Mouse (Mus musculus) forebrain, embryonic 10.5 days (tissue): ENCODE measurements around the gene Tnfaip8l2. TPM values are rescaled to one million over a fixed set of nuclear protein-coding genes. Genes with fewer than 3 reads are reported as not detected.

Source experiments
- DNase-seq: peaks from one replicate; pipeline ENCODE4 v3.0.0-alpha.2; 2017; ENCODE audit warnings: low spot score; ENCODE audit errors: extremely low spot score
- H3K27ac ChIP-seq: fragments of 300-500 bp; sonication (generic); 2 replicates; pipeline ENCODE4 v1.5.1; 2016; ENCODE audit warnings: mild to moderate bottlenecking
- H3K27me3 ChIP-seq: fragments of 300-500 bp; sonication (generic); 2 replicates; pipeline ENCODE4 v1.6.1; 2016; ENCODE audit warnings: mild to moderate bottlenecking; ENCODE audit not compliant: poor library complexity, severe bottlenecking
- H3K36me3 ChIP-seq: fragments of 300-500 bp; sonication (generic); replicated peaks from 2 replicates; pipeline ENCODE4 v1.6.1; 2016; ENCODE audit warnings: mild to moderate bottlenecking, moderate library complexity
- H3K4me1 ChIP-seq: fragments of 300-500 bp; sonication (generic); 2 replicates; pipeline ENCODE4 v1.6.1; 2016
- H3K4me3 ChIP-seq: fragments of 300-500 bp; sonication (generic); 2 replicates; pipeline ENCODE4 v1.5.1; 2016; ENCODE audit warnings: mild to moderate bottlenecking, moderate library complexity
- H3K9me3 ChIP-seq: fragments of 300-500 bp; sonication (generic); 2 replicates; pipeline ENCODE4 v1.6.1; 2016; ENCODE audit warnings: mild to moderate bottlenecking, moderate library complexity
- WGBS: fragments of 180-500 bp; shearing (Covaris S2); methylation state at CpG from one replicate; pipeline ENCODE4 v1.1.7; 2016; 5-methylcytosine and 5-hydroxymethylcytosine counted together
- microRNA-seq: library from miRNA; unstranded; fragments of <30 nt; microRNA quantifications from one replicate; pipeline ENCODE4, GENCODE M21; 2017
- polyA plus RNA-seq: library from polyadenylated mRNA; unstranded; fragments of >200 nt; fragmentation: Nextera tagmentation; extraction: Ambion mirVana; gene quantifications from 2 replicates; pipeline ENCODE4 v1.2.1, GENCODE M21; 2016

The Tnfaip8l2 gene
- polyA plus RNA-seq, 1 experiment from 2014 or later = 1.5 TPM

- H3K36me3 ChIP-seq = peaks cover 57% of the 10 kb centered on the region
- WGBS = 26% methylated on average over 2 of the region's 2 CpGs
- no peak overlapping the region for H3K27ac ChIP-seq
- peaks cover 21% of the 10 kb centered on the region for H3K4me1 ChIP-seq
- no peak for DNase-seq
- no peaks in the 10 kb centered on the region for H3K27me3 ChIP-seq
- H3K9me3 ChIP-seq = no peaks in the 10 kb centered on the region
- no peak overlapping the region for H3K4me3 ChIP-seq
Measured at GRCm38 (mm10) chr3:95100854-95101253, 41.3 kb downstream of the Tnfaip8l2 start.

Small RNAs within 50 kb of the gene (microRNA-seq; reads per million reads assigned to microRNA genes)
- gene Mir8099-1 = not detected

Other genes with a start within 250 kb of the Tnfaip8l2 start
- 2.5 and 2.7 TPM in 2 replicates for gene Selenbp1, start 209.3 kb downstream of the Tnfaip8l2 start, polyA plus RNA-seq
- 5.2 and 5.4 TPM in 2 replicates for gene Rfx5, start 188.3 kb downstream of the Tnfaip8l2 start, polyA plus RNA-seq
- 20.1 and 21.7 TPM in 2 replicates for gene Pi4kb, start 167.6 kb downstream of the Tnfaip8l2 start, polyA plus RNA-seq
- gene Zfp687, start 126.9 kb downstream of the Tnfaip8l2 start, polyA plus RNA-seq = 42.1 and 44.3 TPM in 2 replicates
- gene Psmd4, start 99.7 kb downstream of the Tnfaip8l2 start, polyA plus RNA-seq = 346 and 351 TPM in 2 replicates
- gene Pip5k1a, start 35.4 kb downstream of the Tnfaip8l2 start, polyA plus RNA-seq = 19.0 and 19.5 TPM in 2 replicates
- 275 and 276 TPM in 2 replicates for gene Vps72, start 31.3 kb downstream of the Tnfaip8l2 start, polyA plus RNA-seq
- 0.77 and 1.00 TPM in 2 replicates for gene Tmod4, start 17.9 kb downstream of the Tnfaip8l2 start, polyA plus RNA-seq
- gene Scnm1, start 8.3 kb downstream of the Tnfaip8l2 start, polyA plus RNA-seq = 75.8 and 80.7 TPM in 2 replicates
- 12.6 and 13.3 TPM in 2 replicates for gene Lysmd1, start 8.3 kb downstream of the Tnfaip8l2 start, polyA plus RNA-seq
- gene Sema6c, start 18.1 kb upstream of the Tnfaip8l2 start, polyA plus RNA-seq = 3.9 and 4.2 TPM in 2 replicates
- 13.5 and 13.7 TPM in 2 replicates for gene Gabpb2, start 75.6 kb upstream of the Tnfaip8l2 start, polyA plus RNA-seq
- 95.5 and 104 TPM in 2 replicates for gene Cdc42se1, start 86.4 kb upstream of the Tnfaip8l2 start, polyA plus RNA-seq
- gene Mllt11, start 89.8 kb upstream of the Tnfaip8l2 start, polyA plus RNA-seq = 19.6 and 22.4 TPM in 2 replicates
- gene Gm128, start 99.2 kb upstream of the Tnfaip8l2 start, polyA plus RNA-seq = 0.23 and 0.30 TPM in 2 replicates
- gene Bnipl, start 108.8 kb upstream of the Tnfaip8l2 start, polyA plus RNA-seq = 0.38 and 0.42 TPM in 2 replicates
- 27.2 and 27.9 TPM in 2 replicates for gene Mindy1, start 139.0 kb upstream of the Tnfaip8l2 start, polyA plus RNA-seq
- gene Prune1, start 139.7 kb upstream of the Tnfaip8l2 start, polyA plus RNA-seq = 26.2 and 26.9 TPM in 2 replicates
- gene Anxa9, start 164.8 kb upstream of the Tnfaip8l2 start, polyA plus RNA-seq = 1.8 and 1.9 TPM in 2 replicates
- gene Cers2, start 172.4 kb upstream of the Tnfaip8l2 start, polyA plus RNA-seq = 119 and 130 TPM in 2 replicates
- gene Setdb1, start 214.8 kb upstream of the Tnfaip8l2 start, polyA plus RNA-seq = 59.1 and 64.2 TPM in 2 replicates